Mouse (Mus musculus) 3T3-L1 (cell line): ENCODE results near the gene Enpp6.
"Not testable (repeated sequence)": the region's sequence is repeated elsewhere in the genome, so short reads cannot be mapped to it uniquely, and the experiment has no call there.

Experiments used
- DNase-seq: peaks from one replicate; pipeline ENCODE4 v3.0.0-alpha.2; 2015; ENCODE audit warnings: low read depth, low spot score

Gene Enpp6

DNA sequence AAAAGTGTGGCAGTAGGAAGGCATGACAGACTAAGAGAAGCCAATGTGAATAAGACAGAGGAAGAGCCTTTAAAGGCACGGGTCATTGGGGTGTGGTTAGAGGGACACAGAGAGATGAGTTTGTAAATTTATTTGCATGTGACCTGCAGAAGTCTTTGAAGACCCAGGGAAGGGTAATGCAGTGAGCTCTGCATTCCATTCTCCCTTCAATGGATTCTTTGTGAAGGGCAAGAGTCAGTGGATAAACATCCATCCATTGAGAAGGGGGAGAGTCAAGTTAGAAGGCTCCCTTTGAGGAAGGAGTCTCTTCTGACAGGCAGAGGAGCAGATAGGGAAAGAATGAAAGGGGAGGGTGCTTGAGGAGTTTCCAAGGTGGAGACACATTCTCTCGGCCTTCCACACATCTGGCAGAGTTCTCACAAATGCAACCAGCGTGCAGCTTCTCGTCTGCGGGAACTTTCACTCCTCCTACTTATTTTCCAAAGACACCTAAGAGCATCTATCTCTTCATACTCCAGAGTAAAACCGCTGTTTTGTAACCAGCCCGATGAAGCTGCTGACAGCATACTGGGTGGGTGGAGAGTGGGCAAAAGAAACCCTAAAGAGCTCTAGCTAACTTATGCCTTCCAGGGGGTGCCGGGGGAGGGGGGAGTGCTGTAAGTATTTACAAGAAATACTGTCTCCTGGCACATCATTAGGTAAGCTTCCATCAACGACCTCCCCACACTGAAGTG, 9.4 kb downstream of the Enpp6 start:
- no peak for DNase-seq

DNA sequence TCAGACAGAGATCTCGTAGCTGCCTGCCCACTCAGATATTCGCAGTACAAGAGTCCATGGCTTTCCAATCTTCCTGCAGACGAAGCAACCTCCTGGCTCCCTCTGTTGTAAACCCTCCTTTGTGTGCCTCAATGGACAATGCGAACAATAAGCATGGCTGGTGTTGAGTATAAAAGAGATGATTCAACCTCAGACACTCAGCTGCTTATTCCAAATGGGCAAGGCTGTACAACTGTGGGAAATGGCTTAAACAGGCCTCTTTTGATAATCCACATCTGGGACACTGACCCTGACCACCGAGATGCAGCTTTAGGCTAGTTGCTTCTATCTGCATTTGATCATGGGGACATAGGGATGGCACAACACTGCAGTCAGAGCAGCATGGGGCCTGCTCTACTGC, 19.0 kb downstream of the Enpp6 start:
- no peak for DNase-seq

DNA sequence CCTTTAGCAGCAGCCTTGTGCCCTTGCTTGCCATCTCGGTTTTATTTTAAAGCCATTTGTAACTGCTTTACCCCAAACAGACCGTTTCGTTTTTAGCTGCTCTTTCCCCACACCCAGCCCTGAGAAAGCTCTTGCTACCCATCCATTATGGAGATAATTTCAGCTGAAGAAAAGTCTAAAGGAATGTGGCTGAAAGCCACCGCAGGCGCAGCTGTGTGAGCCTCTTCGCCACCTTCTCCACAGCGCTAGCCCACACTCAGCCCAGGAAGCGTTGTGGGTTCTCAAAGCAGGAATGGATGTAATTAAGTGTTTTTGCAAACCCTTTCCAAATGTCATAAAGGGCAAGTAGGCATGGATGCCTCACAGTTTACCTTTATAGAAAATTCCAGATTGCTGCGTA, 20.1 kb downstream of the Enpp6 start:
- no peak for DNase-seq

DNA sequence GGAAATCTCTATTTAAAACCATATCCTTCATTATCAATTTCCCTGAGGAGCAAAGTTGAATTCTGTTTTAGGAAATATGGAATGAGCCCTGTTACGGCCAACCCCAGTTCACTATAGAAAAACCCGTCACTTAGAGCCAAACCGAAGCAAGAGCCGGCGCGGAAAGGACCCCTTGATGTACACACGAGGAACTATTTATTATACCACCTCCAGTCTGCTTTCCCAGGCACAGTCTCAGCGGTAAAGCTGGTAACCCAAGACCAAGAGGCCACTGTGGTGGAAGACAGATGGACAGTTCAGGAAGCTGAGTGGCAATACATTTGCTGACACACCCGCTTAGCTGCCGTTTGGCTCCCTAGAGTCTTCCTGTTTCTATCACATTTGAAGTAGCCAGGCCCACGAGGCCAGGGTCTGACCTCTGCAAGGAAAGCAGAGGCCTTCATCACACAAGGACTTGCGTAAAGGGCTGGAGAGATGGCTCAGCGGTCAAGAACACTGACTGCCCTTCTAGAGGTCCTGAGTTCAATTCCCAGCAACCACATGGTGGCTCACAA, 21.6 kb downstream of the Enpp6 start:
- no peak for DNase-seq

DNA sequence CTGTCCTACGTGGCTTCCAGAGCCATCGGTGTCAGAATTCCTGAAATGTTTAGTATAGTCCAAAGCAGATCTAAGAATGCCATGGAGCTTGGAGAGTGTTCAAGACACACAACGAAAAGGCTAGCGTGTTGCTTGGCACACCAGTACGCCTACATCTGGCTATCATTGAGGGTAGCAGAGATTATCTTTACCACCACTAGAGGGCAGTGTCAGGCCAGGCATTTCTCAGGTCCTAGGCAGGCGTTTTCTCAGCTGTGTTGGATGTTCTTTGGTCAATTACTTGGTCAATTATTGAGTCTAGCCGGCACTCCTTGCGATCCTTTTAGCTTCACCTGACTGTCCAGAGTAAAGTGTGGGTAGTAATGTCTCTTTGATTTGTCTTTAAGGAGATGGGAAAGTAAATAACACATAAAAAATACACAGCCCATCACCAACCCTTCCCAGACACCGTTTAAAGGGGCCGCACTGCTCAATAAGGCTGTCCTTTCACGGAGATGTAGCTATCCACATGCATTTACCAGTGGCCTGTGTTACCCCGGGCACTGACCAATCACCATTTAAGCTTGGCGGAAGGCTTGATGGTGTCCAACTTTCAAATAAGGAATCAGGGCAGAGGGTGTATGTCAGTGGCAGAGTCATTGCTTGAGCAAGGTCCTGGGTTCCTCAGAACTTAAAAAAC, 29.7 kb downstream of the Enpp6 start:
- DNase-seq, result peak; percentile 82

DNA sequence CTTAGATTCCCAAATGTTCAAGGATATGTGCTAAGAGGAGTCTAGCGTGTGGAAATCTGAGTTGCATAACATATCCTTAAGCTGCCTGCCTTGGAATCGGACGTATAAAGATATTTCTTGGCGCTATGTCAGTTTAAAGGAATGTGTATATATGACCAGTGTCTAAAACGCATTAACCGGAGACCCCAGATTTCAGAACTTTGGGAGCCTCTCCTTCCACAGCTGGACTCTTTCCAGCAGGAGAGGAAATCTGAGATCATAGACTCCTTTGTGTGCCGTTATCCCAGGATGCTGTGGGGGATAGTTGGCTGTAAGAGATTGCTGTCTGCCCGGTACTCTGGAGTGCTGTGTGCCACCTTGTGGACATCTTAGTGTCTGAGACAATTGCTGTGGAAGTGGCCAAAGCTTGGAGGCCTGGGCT, 34.5 kb downstream of the Enpp6 start:
- peak; percentile 12 for DNase-seq

DNA sequence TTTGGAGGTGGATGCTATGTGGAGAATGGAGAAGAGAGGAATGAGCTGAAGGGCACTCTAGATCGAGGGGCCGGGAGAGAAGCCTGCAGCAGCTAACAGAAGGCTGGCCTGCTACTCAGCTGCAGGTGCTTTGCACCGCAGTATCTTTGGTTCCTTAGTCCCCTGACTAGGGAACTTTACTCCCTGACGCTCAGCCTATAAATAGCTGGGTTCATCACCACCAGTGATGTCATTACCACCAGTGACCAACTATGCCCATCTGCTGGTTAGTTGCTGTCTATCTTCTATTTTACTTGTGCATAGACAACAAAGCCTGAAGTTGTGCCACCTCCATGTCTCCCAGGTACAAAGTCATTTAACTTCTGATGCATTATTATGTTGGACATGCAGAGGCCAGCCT, 37.9 kb downstream of the Enpp6 start:
- DNase-seq, result no peak

DNA sequence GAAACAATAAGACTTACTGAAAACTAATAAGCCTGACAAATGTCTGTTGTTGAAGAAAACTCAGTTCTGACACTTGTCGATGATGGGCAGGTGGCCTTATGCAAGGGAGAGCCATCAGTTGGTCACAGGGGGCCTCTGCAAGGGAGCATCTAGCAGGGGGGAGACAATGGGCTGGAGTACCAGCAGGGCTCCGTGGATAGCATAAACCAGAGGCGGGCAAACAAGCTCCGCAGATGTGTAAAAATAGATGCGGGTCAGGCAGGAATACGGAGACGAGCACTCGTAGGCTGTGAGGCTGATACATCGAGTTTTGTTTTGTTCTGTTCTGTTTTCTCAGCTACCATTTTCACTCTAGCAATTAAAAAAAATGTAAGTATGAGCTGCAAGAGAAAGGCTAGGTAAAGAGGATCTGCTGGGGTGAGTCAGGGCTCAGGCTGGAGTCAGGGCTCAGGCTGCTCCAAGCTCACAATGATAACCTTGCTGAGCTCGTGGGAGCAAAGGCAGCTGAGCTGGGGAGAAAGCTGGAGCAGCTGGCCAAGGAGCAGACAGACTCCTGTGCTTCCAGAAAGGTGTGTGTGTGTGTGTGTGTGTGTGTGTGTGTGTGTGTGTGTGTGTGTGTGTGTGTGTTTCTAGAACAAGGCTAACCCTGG, 40.3 kb downstream of the Enpp6 start:
- DNase-seq, result no peak

DNA sequence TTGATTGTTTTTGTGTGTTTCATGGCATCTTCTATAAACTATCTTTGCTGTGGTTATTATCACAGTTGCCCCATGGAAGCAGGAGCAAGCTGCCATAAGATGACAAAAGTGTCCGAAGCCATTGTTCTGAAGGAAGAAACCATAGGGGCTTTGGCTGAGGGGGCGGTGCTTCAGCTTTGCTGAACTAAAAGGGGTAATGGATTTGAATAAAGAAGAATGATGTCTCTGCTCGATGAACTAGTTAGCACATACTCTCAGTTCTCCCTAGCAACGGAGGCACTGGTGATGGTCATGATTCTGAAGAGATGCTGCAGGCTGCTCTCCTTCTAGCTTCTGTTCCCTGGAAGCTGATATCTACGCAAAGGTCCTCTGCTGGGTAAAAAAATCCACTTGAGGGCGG, 41.8 kb downstream of the Enpp6 start:
- DNase-seq, result no peak

DNA sequence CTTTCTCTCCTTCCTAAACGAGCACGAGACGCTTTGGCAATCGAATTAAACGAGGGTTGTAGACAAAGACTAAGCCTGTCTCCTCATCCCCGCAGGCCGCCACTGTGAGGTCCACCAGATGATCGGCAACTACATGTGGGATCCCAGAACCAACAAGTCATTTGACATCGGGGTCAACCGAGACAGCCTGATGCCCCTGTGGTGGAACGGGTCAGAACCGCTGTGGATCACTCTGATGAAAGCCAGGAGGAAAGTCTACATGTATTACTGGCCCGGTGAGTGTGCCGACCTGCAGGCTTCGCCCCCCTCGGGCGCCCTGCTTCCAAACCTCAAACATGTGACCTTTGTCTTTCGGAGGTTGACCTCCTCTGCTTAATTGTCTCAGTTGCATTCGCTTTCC, 43.6 kb downstream of the Enpp6 start:
- no peak for DNase-seq

DNA sequence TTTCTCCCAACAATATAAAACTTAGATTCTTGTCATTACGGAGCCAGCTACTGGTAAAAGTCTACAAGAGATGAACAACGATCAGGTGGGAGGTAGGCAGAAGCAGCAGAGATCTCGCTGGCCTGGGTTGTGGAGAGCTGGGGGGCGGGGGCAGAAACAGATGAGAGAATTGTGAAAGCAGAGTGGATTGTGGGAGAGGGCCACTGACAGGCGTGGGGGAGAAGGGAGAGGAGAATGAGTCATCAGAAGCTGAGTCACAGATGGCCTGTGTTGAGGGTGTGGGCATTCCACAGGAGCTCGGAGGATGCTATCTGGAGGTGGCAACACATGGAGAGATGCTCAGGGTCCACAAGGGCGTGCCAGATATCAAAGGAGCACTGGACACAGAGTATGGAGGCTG, 45.4 kb downstream of the Enpp6 start:
- DNase-seq, result peak; percentile 51

DNA sequence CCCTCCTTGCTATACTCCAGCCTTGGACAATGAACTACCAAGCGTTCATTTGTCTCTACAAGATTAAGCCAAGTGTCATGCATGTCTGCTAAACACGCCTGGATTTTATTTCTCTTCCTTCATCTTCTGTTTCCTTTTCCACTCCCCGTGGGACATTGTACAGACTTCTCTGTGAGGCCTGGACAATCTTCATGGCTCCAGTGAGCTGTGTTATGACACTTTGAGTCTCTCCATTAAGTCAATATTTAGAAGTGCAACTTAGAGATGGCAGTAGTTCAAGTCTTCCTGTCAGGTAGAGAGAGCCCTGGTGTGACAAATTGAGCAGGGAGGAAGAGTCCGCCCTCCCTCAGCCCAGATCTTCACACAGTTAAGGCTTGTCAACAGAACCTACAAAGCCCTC, 47.3 kb downstream of the Enpp6 start:
- DNase-seq, result no peak

DNA sequence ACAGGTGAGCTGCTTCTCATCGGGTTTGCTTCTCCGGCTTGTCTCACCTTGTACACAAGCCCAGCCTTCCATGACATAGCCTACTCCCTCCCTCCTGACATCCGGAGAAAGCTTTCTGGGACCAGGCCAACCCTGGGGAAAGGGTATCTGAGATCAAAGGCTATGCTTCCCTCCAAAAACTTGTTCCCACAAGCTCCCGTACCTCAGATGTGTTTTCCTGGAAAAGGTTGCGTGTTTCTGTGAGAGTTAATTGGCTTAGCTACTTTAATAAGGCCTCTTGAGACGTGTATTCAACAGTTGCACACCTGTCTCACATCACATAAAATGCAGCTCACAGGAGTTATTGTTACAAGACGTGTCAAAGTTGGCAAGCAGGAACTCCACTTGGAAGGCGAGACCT, 49.8 kb downstream of the Enpp6 start:
- DNase-seq, result no peak

DNA sequence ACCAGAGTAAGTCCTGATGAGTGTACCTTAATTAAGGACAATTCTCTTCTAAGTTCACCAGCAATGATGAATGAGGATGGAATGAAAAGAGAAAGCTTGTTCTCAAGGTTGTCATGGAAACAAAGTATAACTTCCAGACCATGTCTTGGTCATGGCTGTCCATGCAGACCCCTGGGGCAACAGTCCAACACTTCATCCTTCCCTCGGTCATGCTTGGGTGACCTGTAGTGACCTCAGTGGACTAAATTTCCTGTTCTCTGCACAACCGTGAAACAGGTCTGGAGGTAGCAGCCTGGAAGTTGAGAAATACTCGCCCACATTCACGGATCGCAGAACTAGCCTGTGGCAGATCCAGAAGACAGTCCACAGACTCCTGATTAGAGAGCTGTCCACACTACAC, 50.7 kb downstream of the Enpp6 start:
- DNase-seq, result no peak

DNA sequence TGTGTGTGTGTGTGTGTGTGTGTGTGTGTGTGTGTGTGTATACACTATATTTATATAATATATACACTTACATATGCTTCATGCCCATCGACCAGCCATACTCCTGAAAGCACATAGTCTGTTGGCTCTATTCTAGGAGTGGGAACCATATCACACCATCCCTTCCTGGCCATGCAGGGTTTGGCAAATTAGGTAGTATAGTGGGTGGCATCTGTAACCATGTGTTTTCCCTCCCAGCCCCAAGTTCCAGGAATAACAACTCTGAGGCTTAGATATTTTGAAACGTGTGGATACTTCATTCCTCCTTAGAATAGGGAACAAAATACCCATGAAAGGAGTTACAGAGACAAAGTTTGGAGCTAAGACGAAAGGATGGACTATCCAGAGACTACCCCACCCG, 53.5 kb downstream of the Enpp6 start:
- not testable (repeated sequence) for DNase-seq

DNA sequence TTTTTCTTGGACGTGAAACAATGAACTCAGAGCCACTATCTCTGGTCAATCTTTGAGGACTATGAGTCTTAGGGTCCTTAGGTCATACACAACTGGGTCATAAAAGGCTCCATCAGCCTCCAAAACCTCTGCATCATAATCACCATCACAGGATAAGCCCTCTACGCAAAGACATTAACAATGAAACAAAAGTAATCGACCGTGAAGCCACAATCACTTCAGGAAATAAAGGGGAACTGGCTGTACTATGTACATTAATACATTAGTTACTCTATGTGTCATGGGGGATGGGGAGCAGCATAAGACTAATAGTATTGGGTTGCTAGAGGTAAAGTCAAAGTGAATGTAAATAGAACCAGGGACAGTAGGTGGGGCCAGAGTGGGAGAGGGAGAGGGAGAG, 59.7 kb downstream of the Enpp6 start:
- no peak for DNase-seq

DNA sequence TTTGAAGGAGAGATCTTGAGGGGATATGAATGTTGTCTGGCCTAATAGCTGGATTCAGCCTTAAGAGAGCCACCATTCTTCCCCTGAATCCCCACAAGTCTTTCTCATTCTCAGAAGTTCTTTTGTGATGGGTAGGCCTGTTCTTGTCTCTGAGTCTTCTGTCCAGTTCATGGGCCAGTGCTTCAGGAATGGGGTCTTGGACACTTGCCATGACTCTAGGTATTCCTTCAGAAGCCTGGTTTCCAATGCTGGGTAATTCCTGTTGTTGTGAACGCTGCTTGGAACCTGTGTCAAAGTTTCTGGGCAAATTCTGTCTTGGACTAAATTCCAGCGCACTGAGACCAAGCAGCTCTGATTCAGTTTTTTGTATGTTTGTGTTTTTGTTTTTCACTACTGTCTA, 60.5 kb downstream of the Enpp6 start:
- DNase-seq, result no peak

DNA sequence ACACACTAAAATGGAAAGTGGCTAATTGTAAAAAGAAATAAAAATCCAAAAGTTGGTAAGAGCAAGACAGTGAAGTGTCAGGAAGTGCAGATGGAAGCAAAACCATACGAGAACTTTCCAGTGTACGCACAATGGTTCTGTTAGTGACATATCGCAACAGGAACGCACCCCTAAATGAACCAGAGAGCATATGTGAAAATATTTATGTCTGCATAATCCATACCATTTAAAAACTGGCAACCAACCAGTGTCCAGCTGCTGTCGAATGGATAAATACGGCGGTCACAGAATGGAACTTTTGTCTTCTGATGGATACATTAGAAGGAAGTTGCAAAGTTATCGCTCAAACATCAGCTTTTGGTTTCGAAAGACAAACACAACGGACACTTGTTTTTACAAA, 61.9 kb downstream of the Enpp6 start:
- no peak for DNase-seq

DNA sequence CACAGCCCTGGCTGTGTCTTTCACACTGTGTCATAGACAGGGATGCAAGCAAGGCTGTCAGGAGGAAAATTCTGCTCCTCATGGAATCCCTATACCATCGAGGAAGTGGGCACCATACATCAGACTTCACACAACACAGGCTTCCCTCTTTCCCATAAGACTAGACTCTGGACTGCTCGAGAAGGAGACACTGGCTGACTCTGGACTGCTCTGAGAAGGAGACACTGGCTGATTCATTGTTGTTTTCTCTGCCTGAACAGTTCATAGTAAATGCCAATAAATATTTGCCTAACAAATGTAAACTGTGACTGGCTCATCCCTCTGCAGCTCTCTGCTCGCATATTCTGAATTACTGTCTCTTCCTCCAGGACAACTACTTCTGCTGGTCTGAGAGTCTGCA, 66.0 kb downstream of the Enpp6 start:
- no peak for DNase-seq

DNA sequence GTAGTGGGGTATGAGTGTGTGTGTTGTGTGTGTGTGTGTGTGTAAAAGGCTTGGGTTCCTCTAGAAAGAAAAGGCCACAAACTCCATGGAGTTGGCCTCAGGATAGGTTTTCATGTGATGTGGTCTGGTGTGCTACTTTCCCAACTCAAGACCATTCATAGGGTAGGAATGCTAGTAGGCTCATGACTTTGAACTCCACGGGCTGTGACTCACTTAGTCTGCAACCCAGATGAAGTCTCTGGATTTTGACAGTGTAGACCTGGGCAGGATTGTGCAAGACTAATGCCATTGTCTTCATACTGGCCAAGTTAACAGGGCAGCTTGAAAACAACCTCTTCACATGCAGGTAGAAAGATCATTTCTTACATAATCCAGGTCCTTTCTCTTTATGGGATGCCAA, 69.4 kb downstream of the Enpp6 start:
- peak; percentile 51 for DNase-seq

DNA sequence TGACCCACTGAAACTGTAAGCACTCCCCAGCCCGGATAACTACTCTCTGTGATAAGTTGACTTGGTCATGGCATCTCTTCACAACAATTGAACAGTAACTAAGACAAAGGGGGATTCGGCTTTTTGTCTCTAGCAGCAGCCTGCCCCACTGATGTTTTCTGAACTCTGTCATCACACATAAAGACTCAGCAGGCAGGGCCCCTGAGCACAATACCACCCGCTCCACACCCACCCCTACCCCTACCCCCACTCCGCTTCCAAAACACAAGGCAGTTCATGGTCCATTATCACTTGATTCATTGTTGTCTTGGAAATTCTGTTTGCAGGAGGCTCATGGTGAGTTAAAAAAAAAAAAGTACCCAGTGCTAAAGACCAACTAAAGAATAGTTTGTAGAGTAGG, 71.8 kb downstream of the Enpp6 start:
- DNase-seq, result no peak

DNA sequence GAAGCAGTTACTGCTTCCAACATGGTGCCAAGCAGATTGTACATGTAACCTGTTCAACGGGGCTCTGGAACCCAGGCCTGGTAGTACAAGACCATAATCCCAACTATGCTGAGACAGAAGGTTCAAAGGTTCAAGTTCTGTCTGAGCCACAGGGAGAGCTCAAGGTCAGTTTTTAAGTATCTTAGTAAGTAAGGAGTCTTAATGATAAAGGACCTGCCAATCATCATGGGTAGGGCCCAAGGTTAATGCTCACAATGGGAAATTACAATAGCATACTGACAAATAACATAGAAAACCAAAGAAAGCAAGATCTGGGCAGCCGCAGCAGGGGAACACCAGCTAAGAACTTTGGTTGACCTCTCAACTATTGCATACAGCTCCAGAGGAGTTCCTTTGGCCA, 72.3 kb downstream of the Enpp6 start:
- DNase-seq, result no peak
